Mouse (Mus musculus) lung, embryonic 16.5 days (tissue): ENCODE measurements around the gene Hsd3b7. TPM values are rescaled to one million over a fixed set of nuclear protein-coding genes. Genes with fewer than 3 reads are reported as not detected.
"Not testable (repeated sequence)": the region's sequence is repeated elsewhere in the genome, so short reads cannot be mapped to it uniquely, and the experiment has no call there.

Experiments
- ATAC-seq: fragments of 200-750 bp; cut with Nextera tagmentation; 2 replicates; pipeline ENCODE4 v1.8.0; 2017; ENCODE audit warnings: low read depth, mild to moderate bottlenecking, moderate library complexity
- H3K27ac ChIP-seq: fragments of 300-500 bp; sonication (generic); 2 replicates; pipeline ENCODE4 v1.5.1; 2014; ENCODE audit warnings: mild to moderate bottlenecking, control low read depth, low read length
- H3K27me3 ChIP-seq: fragments of 300-500 bp; sonication (generic); 2 replicates; pipeline ENCODE4 v1.6.1; 2014; ENCODE audit warnings: low read depth, low read length, mixed read lengths; ENCODE audit not compliant: control insufficient read depth, insufficient read depth
- H3K36me3 ChIP-seq: fragments of 300-500 bp; sonication (generic); 2 replicates; pipeline ENCODE4 v1.6.1; 2014; ENCODE audit warnings: low read length; ENCODE audit not compliant: control insufficient read depth, insufficient read depth
- H3K4me1 ChIP-seq: fragments of 300-500 bp; sonication (generic); replicated peaks from 2 replicates; pipeline ENCODE4 v1.6.1; 2014; ENCODE audit warnings: low read length, mixed read lengths; ENCODE audit not compliant: control insufficient read depth, insufficient read depth
- H3K4me2 ChIP-seq: fragments of 300-500 bp; sonication (generic); 2 replicates; pipeline ENCODE4 v1.6.1; 2014; ENCODE audit warnings: low read depth, low read length, control low read depth
- H3K4me3 ChIP-seq: fragments of 300-500 bp; sonication (generic); 2 replicates; pipeline ENCODE4 v1.5.1; 2014; ENCODE audit warnings: mild to moderate bottlenecking, low read length, control low read depth
- H3K9ac ChIP-seq: fragments of 300-500 bp; sonication (generic); 2 replicates; pipeline ENCODE4 v1.6.1; 2014; ENCODE audit warnings: low read length, control low read depth
- H3K9me3 ChIP-seq: fragments of 300-500 bp; sonication (generic); 2 replicates; pipeline ENCODE4 v1.6.1; 2016; ENCODE audit warnings: low read length; ENCODE audit not compliant: control insufficient read depth
- WGBS: fragments of 180-500 bp; shearing (Covaris S2); extraction: QIAGEN DNeasy Blood & Tissue Kit; methylation state at CpG from one replicate; pipeline ENCODE4 v1.1.7; 2014; 5-methylcytosine and 5-hydroxymethylcytosine counted together
- polyA plus RNA-seq: library from polyadenylated mRNA; unstranded; fragments of >200 nt; fragmentation: Nextera tagmentation; extraction: Ambion mirVana; gene quantifications from 2 replicates; pipeline ENCODE4 v1.2.1, GENCODE M21; 2015

The Hsd3b7 gene
- polyA plus RNA-seq, 1 experiment from 2014 or later = 27.5 TPM

- H3K4me1 ChIP-seq = peaks cover 18% of the 10 kb centered on the region
- H3K27me3 ChIP-seq = no peaks in the 10 kb centered on the region
- H3K9me3 ChIP-seq = no peaks in the 10 kb centered on the region
- peaks cover 5% of the 10 kb centered on the region for H3K36me3 ChIP-seq
- 86% methylated on average over 1 of the region's 1 CpGs for WGBS
- H3K27ac ChIP-seq = no peak overlapping the region
- H3K4me3 ChIP-seq = no peak overlapping the region
- H3K4me2 ChIP-seq = no peak overlapping the region
- H3K9ac ChIP-seq = no peak overlapping the region
- no peak for ATAC-seq
Measured at GRCm38 (mm10) chr7:127772557-127772956, 27.8 kb upstream of the Hsd3b7 start.

GRCm38 (mm10) chr7:127773664-127774384 is 26.6 kb upstream of the Hsd3b7 start:
- no peak overlapping the region for H3K27ac ChIP-seq
- no peak for ATAC-seq
- H3K4me2 ChIP-seq = no peak overlapping the region
- 39% methylated on average over 9 of the region's 9 CpGs for WGBS
- H3K36me3 ChIP-seq = no peaks in the 10 kb centered on the region
- no peak overlapping the region for H3K4me3 ChIP-seq
- H3K9me3 ChIP-seq = no peaks in the 10 kb centered on the region
- peaks cover 22% of the 10 kb centered on the region for H3K4me1 ChIP-seq
- no peaks in the 10 kb centered on the region for H3K27me3 ChIP-seq
- no peak overlapping the region for H3K9ac ChIP-seq

DNA sequence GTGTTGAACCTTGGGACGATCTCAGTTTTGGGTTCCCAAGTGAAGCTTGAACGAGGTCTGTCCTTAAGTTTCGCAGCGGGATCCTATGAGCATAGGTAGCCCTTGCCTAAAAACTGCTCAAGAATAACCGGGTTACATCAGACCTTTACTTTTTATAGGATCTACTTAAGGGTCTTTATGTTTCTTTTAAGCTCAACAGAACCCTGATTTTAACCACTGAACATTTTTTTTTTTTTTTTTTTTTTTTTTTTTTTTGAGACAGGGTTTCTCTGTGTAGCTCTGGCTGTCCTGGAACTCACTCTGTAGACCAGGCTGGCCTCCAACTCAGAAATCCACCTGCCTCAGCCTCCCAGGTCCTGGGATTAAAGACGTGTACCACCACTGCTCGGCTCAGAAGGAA is 24.6 kb upstream of the Hsd3b7 start:
- H3K9ac ChIP-seq = peak overlapping the region; percentile 93
- H3K4me1 ChIP-seq = peaks cover 16% of the 10 kb centered on the region
- not testable (repeated sequence) for H3K9me3 ChIP-seq, ATAC-seq, H3K27me3 ChIP-seq
- H3K4me3 ChIP-seq = peak overlapping the region; percentile 87
- H3K27ac ChIP-seq = peak overlapping the region; percentile 99; the same call in 1 of the 2 replicates
- H3K36me3 ChIP-seq = peaks cover 11% of the 10 kb centered on the region
- 68% methylated on average over 7 of the region's 7 CpGs for WGBS
- H3K4me2 ChIP-seq = peak overlapping the region; percentile 79

DNA sequence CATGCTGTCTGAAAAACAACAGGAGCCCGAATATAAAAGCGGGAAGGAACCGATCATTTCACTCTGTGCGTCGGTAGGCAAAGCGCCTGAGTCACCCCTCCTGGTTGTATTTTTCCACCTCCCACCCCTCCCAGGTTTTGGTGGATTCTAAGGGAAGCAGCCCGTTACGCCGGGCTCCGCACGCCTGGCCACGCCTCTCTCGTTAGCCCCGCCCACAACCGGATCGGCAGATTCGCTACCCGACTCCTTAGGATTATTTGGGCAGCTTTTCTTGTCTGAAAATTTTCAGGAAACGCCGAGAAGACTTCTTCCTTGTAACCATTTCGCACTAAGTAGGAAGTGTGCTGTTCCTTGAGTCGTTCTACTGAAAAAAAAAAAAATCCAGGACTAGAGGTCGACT is 24.0 kb upstream of the Hsd3b7 start, which contains the start of gene Setd1a:
Gene Setd1a (plus strand): TSS at position 245 of the 400 bp plus-strand sequence.
- peak within 1 kb of the TSS; percentile 93 for H3K9ac ChIP-seq
- no peaks in the 10 kb centered on the region for H3K27me3 ChIP-seq
- H3K4me1 ChIP-seq = peaks cover 12% of the 10 kb centered on the region
- peak within 1 kb of the TSS; percentile 87 for H3K4me3 ChIP-seq
- H3K9me3 ChIP-seq = no peaks in the 10 kb centered on the region
- H3K27ac ChIP-seq = peak within 1 kb of the TSS; percentile 99
- ATAC-seq = peak; percentile 67
- WGBS = under 1% methylated on average over 23 of the region's 23 CpGs
- H3K4me2 ChIP-seq = peak within 1 kb of the TSS; percentile 79
- H3K36me3 ChIP-seq = peaks cover 17% of the 10 kb centered on the region

DNA sequence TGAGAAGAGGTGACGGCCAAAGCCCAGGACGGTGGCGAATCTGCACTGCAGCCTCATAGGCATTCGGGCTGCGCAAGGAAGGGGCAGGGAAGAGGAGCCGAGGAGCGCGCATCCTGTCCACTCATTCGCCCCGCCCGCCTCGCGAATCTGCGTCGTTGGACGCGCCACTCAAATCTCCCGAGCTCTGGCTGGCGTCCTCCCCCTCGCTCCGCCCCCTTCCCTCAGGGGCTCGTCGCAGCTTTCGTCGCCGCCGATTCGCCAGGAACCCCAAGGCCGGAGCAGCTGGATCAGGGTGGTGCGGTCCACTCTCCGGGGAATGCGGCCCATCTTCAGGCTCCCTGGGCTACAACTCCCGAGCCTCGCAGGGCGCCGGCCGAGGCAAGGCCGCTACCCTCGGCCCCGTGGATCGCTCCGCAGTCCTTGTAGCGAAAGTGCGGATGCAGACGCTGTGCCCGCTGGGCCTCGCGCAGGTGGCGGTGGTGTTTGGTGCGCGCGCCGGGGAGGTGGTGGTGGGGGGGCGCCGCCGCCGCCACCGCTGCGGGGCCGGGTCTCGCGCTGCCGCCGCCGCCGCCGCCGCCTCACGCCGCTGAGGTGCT is 23.4 kb upstream of the Hsd3b7 start:
- peak overlapping the region; percentile 93 for H3K9ac ChIP-seq
- peaks cover 12% of the 10 kb centered on the region for H3K4me1 ChIP-seq
- no peaks in the 10 kb centered on the region for H3K9me3 ChIP-seq
- under 1% methylated on average over 63 of the region's 70 CpGs for WGBS
- peak overlapping the region; percentile 79 for H3K4me2 ChIP-seq
- peak overlapping the region; percentile 87 for H3K4me3 ChIP-seq
- no peaks in the 10 kb centered on the region for H3K27me3 ChIP-seq
- peak; percentile 95 for ATAC-seq
- H3K36me3 ChIP-seq = peaks cover 18% of the 10 kb centered on the region
- H3K27ac ChIP-seq = peak overlapping the region; percentile 99

DNA sequence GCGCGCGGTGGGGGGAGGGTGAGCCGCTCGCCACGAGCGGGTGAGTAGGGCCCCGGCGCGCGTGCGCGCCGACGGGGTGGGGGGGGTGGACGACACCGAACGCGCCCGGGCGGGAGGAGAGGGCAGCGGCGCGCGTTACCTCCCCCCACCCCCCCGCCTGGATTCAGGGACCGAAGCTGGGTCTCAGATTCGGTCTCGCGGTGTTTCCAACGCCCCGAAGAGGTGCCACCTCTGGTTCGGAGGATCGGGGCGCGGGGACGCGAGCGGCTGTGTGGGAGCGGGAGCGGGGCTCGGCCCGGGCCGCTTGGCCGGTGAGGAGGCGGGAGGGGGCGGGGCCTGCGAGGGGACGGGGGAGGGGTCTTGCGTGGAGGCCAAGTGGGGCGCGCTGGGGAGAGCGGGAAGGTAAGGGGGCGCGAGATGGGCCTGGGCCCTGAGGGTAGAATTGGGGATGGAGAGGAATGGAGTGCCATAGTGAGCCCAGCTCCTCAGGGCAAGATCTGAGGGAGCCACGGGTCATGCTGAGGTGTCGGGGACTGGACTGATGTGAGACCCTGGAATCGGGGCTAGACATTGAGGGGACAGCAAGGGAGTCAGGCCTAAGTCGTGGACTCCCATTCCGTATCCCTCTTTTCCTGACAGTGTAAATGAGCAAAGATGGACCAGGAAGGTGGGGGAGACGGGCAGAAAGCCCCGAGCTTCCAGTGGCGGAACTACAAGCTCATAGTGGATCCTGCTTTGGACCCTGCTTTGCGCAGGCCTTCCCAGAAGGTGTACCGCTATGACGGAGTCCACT is 22.7 kb upstream of the Hsd3b7 start:
- Histone ChIP-seq H3K9me3 (no peaks in the 10 kb centered on the region), H3K27me3 (no peaks in the 10 kb centered on the region), H3K27ac (peak overlapping the region; percentile 99), H3K4me3 (peak overlapping the region; percentile 87), H3K4me1 (peaks cover 12% of the 10 kb centered on the region), H3K36me3 (peaks cover 18% of the 10 kb centered on the region), H3K9ac (peak overlapping the region; percentile 93), H3K4me2 (peak overlapping the region; percentile 69)
- peak; percentile 53 for ATAC-seq
- 2% methylated on average over 45 of the region's 66 CpGs for WGBS

DNA sequence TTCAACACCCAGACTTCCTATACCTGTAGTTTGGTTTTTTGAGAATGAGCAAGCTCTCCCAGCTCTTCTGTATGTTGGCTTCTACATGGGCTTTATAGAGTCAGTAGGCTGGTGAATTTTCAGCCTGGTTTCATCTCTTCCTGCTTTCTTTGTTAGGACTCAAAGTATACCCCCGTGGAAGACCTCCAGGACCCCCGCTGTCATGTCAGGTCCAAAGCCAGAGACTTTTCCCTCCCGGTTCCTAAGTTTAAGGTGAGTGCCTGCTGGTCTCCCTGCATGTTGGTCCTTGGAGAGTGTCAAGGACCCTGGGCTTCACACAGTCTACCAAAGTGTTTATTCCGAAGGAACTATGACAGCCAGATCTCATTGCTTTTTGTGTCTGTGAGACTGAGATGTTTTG is 22.1 kb upstream of the Hsd3b7 start:
- Histone ChIP-seq H3K4me2 (peak overlapping the region; percentile 69), H3K9ac (peak overlapping the region; percentile 93), H3K4me1 (peaks cover 12% of the 10 kb centered on the region), H3K4me3 (peak overlapping the region; percentile 87), H3K27me3 (no peaks in the 10 kb centered on the region), H3K9me3 (no peaks in the 10 kb centered on the region), H3K36me3 (peaks cover 18% of the 10 kb centered on the region), H3K27ac (no peak overlapping the region)
- no peak for ATAC-seq
- WGBS = 73% methylated on average over 4 of the region's 4 CpGs

GRCm38 (mm10) chr7:127785308-127785707 is 15.1 kb upstream of the Hsd3b7 start, which contains the start of gene Gm49388:
Gene Gm49388 (plus strand): TSS chr7:127785608.
- no peaks in the 10 kb centered on the region for H3K9me3 ChIP-seq
- no peaks in the 10 kb centered on the region for H3K27me3 ChIP-seq
- WGBS = 90% methylated on average over 7 of the region's 7 CpGs
- H3K27ac ChIP-seq = no peak within 1 kb of the TSS
- no peak within 1 kb of the TSS for H3K4me2 ChIP-seq
- H3K9ac ChIP-seq = no peak within 1 kb of the TSS
- H3K4me1 ChIP-seq = no peaks in the 10 kb centered on the region
- peaks cover 61% of the 10 kb centered on the region for H3K36me3 ChIP-seq
- no peak for ATAC-seq
- no peak within 1 kb of the TSS for H3K4me3 ChIP-seq
